Mouse (Mus musculus) T-helper 1 cell (primary cell): ENCODE measurements at regions not wholly inside any gene's neighbourhood (a gene's known extent, or its start where the extent isn't known, plus 50 kb on each side); places are given as distances from the start of the nearest gene placed in this dataset.
"Not testable (repeated sequence)": the region's sequence is repeated elsewhere in the genome, so short reads cannot be mapped to it uniquely, and the experiment has no call there.

Experiments used
- in situ Hi-C: fragments of 300-600 bp; cut with MboI, MseI; formaldehyde crosslinking; loops from one replicate; pipeline ENCODE4 v1.15.1; 2025; ENCODE audit warnings: high pct_unique_total_duplicates

GRCm38 (mm10) chr8:15670722-15671121, 624.8 kb upstream of the BB014433 start:
- in situ Hi-C loops = no loop called here

- in situ Hi-C loops = no loop called here
Observed at GRCm38 (mm10) chr8:15670298-15670697, 624.4 kb upstream of the BB014433 start.

DNA sequence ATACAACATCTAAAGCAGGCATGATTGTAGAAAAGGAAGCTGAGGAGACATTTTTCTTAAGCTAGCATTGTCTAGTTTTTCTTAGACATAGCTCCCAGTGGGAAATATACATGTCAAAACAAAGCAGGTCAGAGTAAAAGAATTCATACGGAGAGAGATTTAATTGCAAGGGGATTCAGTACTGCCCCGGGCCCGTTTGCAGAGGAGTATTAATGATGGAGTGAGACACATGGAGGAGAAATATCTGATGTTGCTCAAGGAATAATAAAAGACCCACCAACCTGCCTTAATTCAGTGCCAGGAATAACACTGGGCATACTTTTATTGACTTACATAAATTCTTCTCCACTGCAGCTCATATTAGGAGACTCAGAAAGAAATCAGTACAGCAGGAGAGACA, 623.6 kb upstream of the BB014433 start:
- in situ Hi-C loops = no loop called here

- in situ Hi-C loops = no loop called here
Observed at GRCm38 (mm10) chr8:15660602-15661001, 614.7 kb upstream of the BB014433 start.

DNA sequence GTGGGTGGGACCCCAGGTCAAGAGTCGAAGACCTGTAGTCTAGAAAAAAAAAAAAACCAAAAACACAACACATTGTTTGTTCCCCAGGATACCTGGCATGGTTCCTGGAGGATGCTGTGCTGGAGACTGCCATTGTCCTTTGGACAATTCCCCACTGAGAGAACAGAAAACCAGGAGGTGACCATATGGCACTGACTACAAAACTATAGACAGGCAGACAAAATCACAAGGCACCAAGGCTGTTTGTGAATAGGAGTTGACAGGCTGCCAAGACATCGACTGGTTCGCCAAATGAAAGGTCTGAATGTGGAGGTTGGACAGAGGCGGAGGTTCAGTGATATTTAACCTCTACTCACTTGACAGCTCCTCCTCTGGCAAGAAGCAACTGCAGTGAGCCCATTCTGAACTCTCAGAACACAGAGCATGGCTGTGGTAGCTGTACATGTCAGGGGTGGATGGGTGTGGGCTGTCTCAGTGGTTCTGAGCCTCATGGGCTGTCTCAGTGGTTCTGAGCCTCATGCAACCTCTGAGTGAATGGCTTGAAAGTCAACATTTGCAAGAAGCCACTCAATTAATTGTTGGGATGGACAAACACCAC, 589.0 kb upstream of the BB014433 start:
- in situ Hi-C loops = no loop called here

GRCm38 (mm10) chr8:15628584-15628983, 582.7 kb upstream of the BB014433 start:
- in situ Hi-C loops = no loop called here

DNA sequence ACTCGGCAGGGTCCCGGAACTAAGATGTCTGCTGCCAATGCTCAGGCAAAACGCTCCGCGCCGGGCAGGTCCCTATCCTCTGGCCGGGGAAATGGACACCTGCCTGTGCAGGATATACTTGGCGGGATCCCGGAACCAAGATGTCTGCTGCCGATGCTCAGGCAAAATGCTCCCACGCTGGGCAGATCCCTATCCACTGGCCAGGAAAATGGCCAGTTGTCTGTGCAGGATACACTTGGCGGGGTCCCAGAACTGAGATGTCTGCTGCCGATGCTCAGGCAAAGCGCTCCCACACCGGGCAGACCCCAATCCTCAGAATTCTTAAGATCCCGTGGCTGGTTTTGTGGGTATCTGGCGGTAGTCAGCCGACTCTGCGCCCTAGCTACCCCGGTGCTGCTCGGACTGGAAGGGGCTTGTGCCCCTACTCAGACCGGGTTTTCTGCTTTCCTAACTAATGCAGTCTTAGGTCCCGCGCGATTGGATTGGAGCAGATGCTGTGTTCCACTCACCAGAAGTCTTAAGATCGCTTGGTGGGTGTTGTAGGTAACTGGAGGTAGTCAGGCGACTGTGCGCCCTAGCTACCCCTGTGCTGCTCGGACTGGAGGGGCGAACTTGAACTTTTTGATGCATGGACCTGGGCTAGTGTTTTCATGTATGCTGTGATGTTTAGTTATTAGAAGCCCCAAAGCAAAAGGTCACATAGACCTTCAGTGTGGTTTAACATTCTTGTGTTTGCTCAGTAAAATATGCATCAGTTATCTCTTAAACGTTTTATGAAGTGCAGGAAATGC, 577.9 kb upstream of the BB014433 start:
- in situ Hi-C loops = not testable (repeated sequence)

DNA sequence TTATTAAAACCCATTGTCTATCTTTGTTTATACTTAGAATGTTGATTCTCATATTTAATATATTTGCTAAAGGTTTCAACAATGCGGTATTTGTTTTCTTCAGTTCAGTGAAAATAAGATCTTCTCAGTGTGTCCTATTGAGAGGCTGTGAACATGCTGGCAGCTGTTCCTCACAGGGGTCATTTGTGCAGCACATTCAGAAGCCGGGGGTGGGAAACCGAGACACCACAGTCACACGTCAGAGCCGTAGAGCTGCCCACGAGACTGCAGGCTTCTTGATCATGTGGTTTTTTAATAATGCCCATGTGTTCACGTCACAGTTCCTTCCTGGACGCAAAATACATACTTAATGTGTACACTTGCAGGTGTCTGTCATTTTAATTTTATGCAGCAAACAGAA, 564.3 kb upstream of the BB014433 start:
- in situ Hi-C loops = no loop called here

GRCm38 (mm10) chr8:15607598-15608215, 561.8 kb upstream of the BB014433 start:
- in situ Hi-C loops = no loop called here

GRCm38 (mm10) chr8:15601531-15601930, 555.7 kb upstream of the BB014433 start:
- in situ Hi-C loops = no loop called here

GRCm38 (mm10) chr8:15593106-15593505, 547.2 kb upstream of the BB014433 start:
- in situ Hi-C loops = no loop called here

- in situ Hi-C loops = no loop called here
Observed at GRCm38 (mm10) chr8:15583782-15584181, 537.9 kb upstream of the BB014433 start.

DNA sequence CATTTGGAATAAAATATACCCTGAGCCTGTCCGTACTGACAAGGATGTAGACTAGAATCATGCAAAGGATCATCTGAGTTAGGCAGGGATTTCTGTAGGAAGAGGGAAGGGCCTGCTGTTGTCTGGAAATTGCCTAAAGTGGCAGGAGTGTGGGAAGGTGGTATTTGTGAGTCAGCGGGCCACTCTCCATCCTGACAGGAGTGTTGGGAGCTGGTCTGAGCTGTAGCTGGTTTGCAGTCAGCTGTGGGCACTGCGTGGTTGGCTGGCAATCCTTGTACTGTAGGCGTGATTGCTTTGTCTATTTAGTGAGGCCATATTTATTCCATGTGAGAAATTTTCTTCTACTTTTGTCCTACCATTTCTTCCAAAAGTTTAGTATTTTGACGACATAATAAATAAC, 524.2 kb upstream of the BB014433 start:
- in situ Hi-C loops = no loop called here

GRCm38 (mm10) chr8:15567742-15568141, 521.9 kb upstream of the BB014433 start:
- in situ Hi-C loops = no loop called here

- in situ Hi-C loops = no loop called here
Observed at GRCm38 (mm10) chr8:15562310-15563296, 516.7 kb upstream of the BB014433 start.

DNA sequence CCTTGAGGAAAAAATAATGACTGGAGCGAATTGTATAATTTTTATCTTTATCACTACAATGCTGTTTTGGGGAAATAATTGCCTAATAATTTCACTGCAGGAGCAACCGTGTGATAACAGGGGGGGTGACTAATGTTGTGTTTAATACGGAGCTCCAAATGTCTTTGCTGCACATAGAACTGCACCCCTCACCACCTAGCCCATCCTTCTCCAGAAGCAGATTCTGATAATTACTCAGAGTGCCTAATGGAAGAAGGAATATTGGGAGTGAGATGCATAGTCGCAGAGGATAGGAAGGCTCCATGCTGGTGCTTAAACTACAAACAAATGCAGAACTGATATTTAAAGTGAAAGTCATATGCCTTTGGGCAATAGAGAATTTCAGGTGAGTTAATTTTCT, 486.1 kb upstream of the BB014433 start:
- in situ Hi-C loops = no loop called here

DNA sequence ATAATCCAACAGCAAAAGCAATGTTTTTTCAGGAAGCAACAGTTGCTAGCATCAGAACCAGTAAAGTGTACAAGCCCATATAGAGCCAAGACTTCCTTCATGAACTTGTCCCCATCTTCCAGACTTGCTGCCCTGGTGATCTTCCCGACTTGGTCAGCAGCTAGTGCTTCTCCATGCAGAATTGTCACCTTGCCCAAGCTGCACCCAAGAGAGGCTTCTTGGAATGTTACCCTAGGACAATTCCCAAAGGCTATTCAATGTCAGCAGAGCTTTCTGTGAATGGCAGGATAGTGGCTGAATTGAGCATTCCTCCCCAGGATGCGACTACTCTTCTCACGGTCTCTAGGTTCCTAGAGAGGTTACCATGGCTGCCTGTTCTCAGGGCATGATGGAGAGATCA, 479.6 kb upstream of the BB014433 start:
- in situ Hi-C loops = loop anchor here (5.0 kb wide), 1 partner anchor 237 kb away; no protein-coding TSS in a partner anchor

GRCm38 (mm10) chr8:15519896-15520295, 474.0 kb upstream of the BB014433 start:
- in situ Hi-C loops = not testable (repeated sequence)

DNA sequence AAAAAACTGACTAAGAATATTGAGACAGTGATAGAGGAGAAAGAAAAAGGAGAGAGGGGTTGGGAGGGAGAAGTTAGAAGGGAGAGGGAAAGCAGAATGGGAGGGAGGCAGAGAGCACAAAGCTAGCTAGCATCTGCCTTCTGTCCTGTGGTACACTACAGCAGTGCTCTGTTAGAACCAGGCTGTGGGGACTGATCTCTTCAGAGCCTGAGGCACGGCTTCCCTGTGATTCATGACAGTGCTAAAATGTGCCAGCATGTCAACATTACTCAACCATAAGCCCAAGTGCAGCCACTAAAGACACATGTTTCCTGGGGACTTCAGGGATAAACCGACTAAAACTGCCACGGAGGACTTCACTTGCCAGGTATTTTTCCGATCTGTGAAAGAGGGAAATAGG, 455.1 kb upstream of the BB014433 start:
- in situ Hi-C loops = no loop called here

DNA sequence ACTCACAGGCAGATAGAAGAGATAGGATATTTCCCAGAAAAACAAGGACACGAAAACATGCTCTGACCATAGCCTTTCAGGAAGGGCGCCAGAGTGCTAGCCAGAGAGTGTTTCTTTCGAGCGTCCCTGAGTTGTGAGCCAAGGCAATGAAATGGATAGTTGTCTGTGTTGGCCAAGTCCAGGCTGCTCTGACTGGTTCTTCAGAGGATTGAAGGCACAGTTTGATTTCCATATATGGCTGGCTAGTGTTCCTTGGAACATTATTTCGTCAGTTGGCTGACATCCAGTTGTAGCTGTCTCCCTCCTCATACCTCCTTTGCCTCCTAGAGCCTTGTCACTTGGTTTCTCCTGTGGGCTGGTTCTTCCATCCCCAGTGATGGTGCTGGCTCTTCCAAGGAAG, 451.7 kb upstream of the BB014433 start:
- in situ Hi-C loops = no loop called here

GRCm38 (mm10) chr8:15496248-15496647, 450.4 kb upstream of the BB014433 start:
- in situ Hi-C loops = no loop called here

- in situ Hi-C loops = no loop called here
Observed at GRCm38 (mm10) chr8:15490774-15491173, 444.9 kb upstream of the BB014433 start.
